Mouse (Mus musculus): ENCODE results near the gene Tmem54.

Gene Tmem54

GRCm38 (mm10) chr4:129145411-129145810, 40.1 kb downstream of the Tmem54 start:
- ATAC-seq (ENCODE audit: insufficient number of reproducible peaks, low FRiP score, low TSS enrichment) = no peak

GRCm38 (mm10) chr4:129145943-129146342, 40.6 kb downstream of the Tmem54 start:
- ATAC-seq (ENCODE audit: insufficient number of reproducible peaks, low FRiP score, low TSS enrichment) = no peak

GRCm38 (mm10) chr4:129146392-129146791, 41.0 kb downstream of the Tmem54 start:
- no peak for ATAC-seq (ENCODE audit: insufficient number of reproducible peaks, low FRiP score, low TSS enrichment)

- ATAC-seq (ENCODE audit: insufficient number of reproducible peaks, low FRiP score, low TSS enrichment) = no peak
Measured at GRCm38 (mm10) chr4:129147552-129148103, 42.3 kb downstream of the Tmem54 start.

- ATAC-seq (ENCODE audit: insufficient number of reproducible peaks, low FRiP score, low TSS enrichment) = no peak
Measured at GRCm38 (mm10) chr4:129149321-129149720, 44.0 kb downstream of the Tmem54 start.

GRCm38 (mm10) chr4:129151276-129151811, 46.0 kb downstream of the Tmem54 start:
- no peak for ATAC-seq (ENCODE audit: insufficient number of reproducible peaks, low FRiP score, low TSS enrichment)

GRCm38 (mm10) chr4:129157541-129157940, 52.2 kb downstream of the Tmem54 start:
- no peak for ATAC-seq (ENCODE audit: insufficient number of reproducible peaks, low FRiP score, low TSS enrichment)

GRCm38 (mm10) chr4:129158549-129158948, 53.2 kb downstream of the Tmem54 start:
- ATAC-seq (ENCODE audit: insufficient number of reproducible peaks, low FRiP score, low TSS enrichment) = no peak

GRCm38 (mm10) chr4:129161076-129161475, 55.7 kb downstream of the Tmem54 start:
- no peak for ATAC-seq (ENCODE audit: insufficient number of reproducible peaks, low FRiP score, low TSS enrichment)
